Mouse (Mus musculus): Measurements from ENCODE around the gene Atxn2. TPM values are rescaled to one million over a fixed set of nuclear protein-coding genes. Genes with fewer than 3 reads are reported as not detected.
A peak's percentile ranks its signal among the peaks of the same experiment; 100 is the strongest.

Atxn2 gene
- polyA plus RNA-seq, 2 experiments = 87.2 to 156 TPM

DNA sequence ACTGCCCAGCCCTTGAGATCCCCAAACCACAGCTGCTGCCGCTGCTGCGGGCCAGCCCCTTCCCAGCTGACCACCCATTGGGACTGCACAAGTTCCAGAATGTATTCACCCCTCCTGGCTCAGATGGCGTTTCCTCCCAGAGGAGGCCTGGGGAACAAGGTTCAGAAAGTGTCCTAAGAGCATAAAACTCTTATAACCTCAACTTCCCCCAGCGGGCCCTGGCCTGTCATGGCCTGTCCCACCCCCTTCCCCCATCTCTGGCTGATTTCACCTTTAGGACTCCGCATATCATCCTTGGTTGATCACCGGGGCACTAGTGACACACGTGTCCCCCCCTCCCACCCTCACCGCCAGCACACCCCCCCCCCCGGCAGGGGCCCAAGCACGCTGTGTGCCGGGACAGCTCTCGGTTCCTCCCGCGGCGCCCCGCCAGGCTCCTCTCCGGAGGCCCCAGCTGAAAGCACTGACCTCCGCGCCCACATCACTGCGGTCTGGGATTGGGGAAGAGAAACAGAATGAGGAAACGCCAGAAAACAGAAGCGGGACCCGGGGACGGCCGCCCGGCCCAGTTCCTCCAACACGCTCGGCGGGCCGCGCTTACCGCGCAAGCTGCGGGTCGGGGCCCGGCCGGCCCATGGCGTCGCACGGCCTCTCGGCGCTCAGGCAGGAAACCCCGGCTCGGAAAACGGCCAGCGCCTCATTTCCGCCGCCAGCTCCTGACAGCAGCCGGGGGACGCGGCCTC is 125.0 kb downstream of the Atxn2 start:
- Histone ChIP-seq H3K9me3 (ENCODE audit: control insufficient read depth, low read length) (no peaks in the 10 kb centered on the region), H3K27me3 (ENCODE audit: control insufficient read depth, insufficient read depth, low read length) (peaks cover 7% of the 10 kb centered on the region; the same call in 1 of the 2 replicates), H3K36me3 (ENCODE audit: control insufficient read depth, insufficient read depth, low read length) (no peaks in the 10 kb centered on the region), H3K27ac (replicated peaks; ENCODE audit: low read depth, low read length) (peak overlapping the region; percentile 38; the same call in 1 of the 2 replicates), H3K9ac (ENCODE audit: low read depth, low read length, severe bottlenecking) (peak overlapping the region; percentile 69), H3K4me2 (replicated peaks; ENCODE audit: low read depth, low read length, severe bottlenecking) (peak overlapping the region; percentile 94), H3K4me3 (replicated peaks; ENCODE audit: low read length) (peak overlapping the region; percentile 82), H3K4me1 (ENCODE audit: control insufficient read depth, insufficient read depth, low read length) (peaks cover 46% of the 10 kb centered on the region)
- DNase-seq (ENCODE audit: low spot score) (no peak), ATAC-seq (ENCODE audit: low FRiP score, low read depth) (peak; percentile 34; the same call in 1 of the 2 replicates)
- WGBS = 0% methylated on average over 21 of the region's 51 CpGs
- no peak for TF ChIP-seq POLR2A (IDR thresholded peaks at IDR 0.05; ENCODE audit: borderline replicate concordance, extremely low read depth, insufficient read depth, insufficient read length)

DNA sequence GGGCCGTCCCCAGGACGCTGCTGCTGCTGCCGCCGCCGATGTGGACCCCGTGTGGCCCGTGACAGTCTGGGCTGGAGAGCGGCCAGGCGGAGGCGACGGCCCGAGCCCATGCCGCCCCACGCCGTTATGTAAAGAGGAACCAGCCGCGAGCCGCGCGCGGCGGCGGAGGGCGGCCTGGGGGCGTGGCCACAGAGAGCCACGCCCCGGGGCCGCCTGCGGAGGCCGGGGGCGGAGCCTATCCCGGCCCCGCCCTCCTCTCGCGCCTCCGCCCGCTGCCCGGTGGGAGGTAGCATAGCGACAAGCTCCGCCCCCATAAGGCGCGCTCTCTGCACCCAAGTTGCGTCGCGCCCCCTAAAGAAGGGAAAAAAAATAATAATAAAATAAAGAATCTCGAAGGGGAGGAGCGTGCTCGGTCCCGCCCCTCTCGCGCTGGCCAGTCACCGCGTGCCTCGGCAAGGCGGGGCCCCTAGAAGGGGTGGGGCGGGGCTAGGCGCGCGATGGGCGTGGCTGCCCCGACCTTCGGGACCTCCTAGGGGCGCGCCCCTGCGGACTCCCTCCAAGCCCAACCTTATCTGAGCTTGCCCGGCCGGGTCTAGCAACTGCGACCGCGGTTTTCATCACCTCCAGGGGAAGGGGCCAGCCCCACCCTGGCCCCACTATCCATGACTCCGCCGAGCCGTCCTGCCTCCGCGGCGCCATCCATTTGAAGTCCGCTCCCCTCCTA is 125.7 kb downstream of the Atxn2 start:
- ATAC-seq (ENCODE audit: low FRiP score, low read depth) (peak; percentile 87), DNase-seq (ENCODE audit: low spot score) (peak; percentile 90)
- peaks cover 7% of the 10 kb centered on the region; the same call in 1 of the 2 replicates for H3K27me3 ChIP-seq (ENCODE audit: control insufficient read depth, insufficient read depth, low read length)
- H3K9ac ChIP-seq (ENCODE audit: low read depth, low read length, severe bottlenecking) = peak overlapping the region; percentile 69
- peak overlapping the region; percentile 38; the same call in 1 of the 2 replicates for H3K27ac ChIP-seq (replicated peaks; ENCODE audit: low read depth, low read length)
- under 1% methylated on average over 64 of the region's 77 CpGs for WGBS
- 0 out of 2 replicates have a peak, but pooled peaks have one; percentile 38 for TF ChIP-seq POLR2A (IDR thresholded peaks at IDR 0.05; ENCODE audit: borderline replicate concordance, extremely low read depth, insufficient read depth, insufficient read length)
- H3K36me3 ChIP-seq (ENCODE audit: control insufficient read depth, insufficient read depth, low read length) = no peaks in the 10 kb centered on the region
- peak overlapping the region; percentile 82 for H3K4me3 ChIP-seq (replicated peaks; ENCODE audit: low read length)
- H3K9me3 ChIP-seq (ENCODE audit: control insufficient read depth, low read length) = no peaks in the 10 kb centered on the region
- H3K4me1 ChIP-seq (ENCODE audit: control insufficient read depth, insufficient read depth, low read length) = peaks cover 46% of the 10 kb centered on the region
- H3K4me2 ChIP-seq (replicated peaks; ENCODE audit: low read depth, low read length, severe bottlenecking) = peak overlapping the region; percentile 94

GRCm38 (mm10) chr5:121837441-121838340 is 126.6 kb downstream of the Atxn2 start, which contains the start of gene Sh2b3:
Gene Sh2b3 (minus strand): TSS chr5:121837646.
- H3K36me3 ChIP-seq (ENCODE audit: control insufficient read depth, insufficient read depth, low read length) = no peaks in the 10 kb centered on the region
- peaks cover 46% of the 10 kb centered on the region for H3K4me1 ChIP-seq (ENCODE audit: control insufficient read depth, insufficient read depth, low read length)
- no peaks in the 10 kb centered on the region for H3K9me3 ChIP-seq (ENCODE audit: control insufficient read depth, low read length)
- ATAC-seq (ENCODE audit: low FRiP score, low read depth) (no peak), DNase-seq (ENCODE audit: low spot score) (no peak)
- peaks cover 7% of the 10 kb centered on the region; the same call in 1 of the 2 replicates for H3K27me3 ChIP-seq (ENCODE audit: control insufficient read depth, insufficient read depth, low read length)
- peak within 1 kb of the TSS; percentile 94 for H3K4me2 ChIP-seq (replicated peaks; ENCODE audit: low read depth, low read length, severe bottlenecking)
- peak within 1 kb of the TSS; percentile 43 for H3K27ac ChIP-seq (replicated peaks; ENCODE audit: low read depth, low read length)
- peak within 1 kb of the TSS; percentile 82 for H3K4me3 ChIP-seq (replicated peaks; ENCODE audit: low read length)
- peak within 1 kb of the TSS; percentile 69 for H3K9ac ChIP-seq (ENCODE audit: low read depth, low read length, severe bottlenecking)
- no peak for TF ChIP-seq POLR2A (IDR thresholded peaks at IDR 0.05; ENCODE audit: borderline replicate concordance, extremely low read depth, insufficient read depth, insufficient read length)
- under 1% methylated on average over 34 of the region's 35 CpGs for WGBS

- Histone ChIP-seq H3K9me3 (ENCODE audit: control insufficient read depth, low read length) (no peaks in the 10 kb centered on the region), H3K4me2 (replicated peaks; ENCODE audit: low read depth, low read length, severe bottlenecking) (peak overlapping the region; percentile 94), H3K4me3 (replicated peaks; ENCODE audit: low read length) (peak overlapping the region; percentile 82), H3K36me3 (ENCODE audit: control insufficient read depth, insufficient read depth, low read length) (no peaks in the 10 kb centered on the region), H3K9ac (ENCODE audit: low read depth, low read length, severe bottlenecking) (peak overlapping the region; percentile 45), H3K27ac (replicated peaks; ENCODE audit: low read depth, low read length) (peak overlapping the region; percentile 43), H3K4me1 (ENCODE audit: control insufficient read depth, insufficient read depth, low read length) (peaks cover 41% of the 10 kb centered on the region), H3K27me3 (ENCODE audit: control insufficient read depth, insufficient read depth, low read length) (peaks cover 7% of the 10 kb centered on the region; the same call in 1 of the 2 replicates)
- TF ChIP-seq POLR2A (IDR thresholded peaks at IDR 0.05; ENCODE audit: borderline replicate concordance, extremely low read depth, insufficient read depth, insufficient read length) = no peak
- DNase-seq (ENCODE audit: low spot score) (no peak), ATAC-seq (ENCODE audit: low FRiP score, low read depth) (no peak)
- WGBS = under 1% methylated on average over 41 of the region's 46 CpGs
These were observed 127.4 kb downstream of the Atxn2 start for GRCm38 (mm10) chr5:121838341-121839127.

Measured in limb, embryonic 14.5 days (tissue).